8 mouse cellular contexts compared by ENCODE assay signal in the genomic region with DNA sequence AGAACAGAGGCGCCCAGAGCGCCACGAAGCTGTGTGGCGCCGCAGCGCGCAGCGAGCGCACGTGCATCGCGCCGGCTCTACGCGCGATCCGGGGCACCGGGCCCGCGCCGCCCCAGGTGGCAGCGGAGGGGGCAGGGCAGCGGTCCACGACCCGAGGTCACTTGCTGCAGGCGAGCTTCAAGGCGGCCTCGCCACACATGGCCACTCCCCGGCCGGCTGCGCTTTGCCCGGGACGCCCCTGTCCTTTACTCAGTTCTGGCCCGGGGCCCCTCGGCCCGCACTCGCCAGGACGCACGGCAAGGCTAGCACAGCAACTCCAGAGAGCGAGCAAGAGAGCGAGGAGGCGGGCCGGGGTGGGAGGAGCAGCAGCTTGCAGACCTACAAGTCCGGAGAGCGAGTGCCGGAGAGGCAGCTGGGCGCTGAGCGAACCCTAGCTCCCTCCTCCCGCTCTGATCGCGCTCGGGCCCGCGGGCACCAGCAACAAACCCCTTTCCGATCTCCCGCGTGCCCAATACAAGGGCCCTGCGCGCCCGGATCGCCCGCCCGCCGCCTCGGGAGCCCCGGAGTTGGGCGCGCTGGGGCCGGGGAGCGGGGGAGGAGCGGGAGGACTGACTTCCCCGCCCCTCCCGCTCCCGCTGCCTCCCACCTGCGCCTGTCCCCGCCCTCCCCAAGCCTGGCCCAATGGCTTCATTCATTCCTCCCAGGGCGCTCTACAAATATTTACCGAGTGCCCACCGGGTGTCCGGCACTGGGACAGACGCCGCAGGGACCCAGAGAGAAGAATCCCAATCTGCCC. TPM values are rescaled to one million over a fixed set of nuclear protein-coding genes. Genes with fewer than 3 reads are reported as not detected.
DNase-seq lines count a peak whose midpoint lies in the region; ATAC-seq lines count a peak whose summit lies in the region.

Gene Bmp7, minus strand, starts transcription at position 319 of the 796 bp plus-strand sequence.

- peak within 1 kb of the TSS; percentile 48 for H3K4me3 ChIP-seq in forebrain, embryonic 11.5 days (ENCODE audit: low read depth, low read length)

- peak within 1 kb of the TSS; percentile 50 for H3K27ac ChIP-seq in forebrain, embryonic 11.5 days (ENCODE audit: low read depth, low read length)

- peak within 1 kb of the TSS; percentile 95 for H3K4me2 ChIP-seq in forebrain, embryonic 11.5 days (ENCODE audit: low read depth, low read length, severe bottlenecking)

- H3K36me3 ChIP-seq in forebrain, embryonic 11.5 days (ENCODE audit: control insufficient read depth, insufficient read depth, low read length) = no peaks in the 10 kb centered on the region

- ATAC-seq in forebrain, embryonic 11.5 days (replicated peaks; ENCODE audit: low FRiP score) = peak; percentile 74
- ATAC-seq in hematopoietic stem cell, adult 5-6 weeks (replicated peaks in 1 of 2; ENCODE audit: insufficient read depth in 1 of 2, low FRiP score in 2 of 2, low TSS enrichment in 1 of 2, low read depth in 1 of 2, poor library complexity in 2 of 2, severe bottlenecking in 2 of 2) = peak; percentile 14 to 42; a peak in 2 of 4 replicates
- ATAC-seq in monocyte, adult 5-6 weeks (replicated peaks; ENCODE audit: insufficient number of reproducible peaks, low FRiP score, low TSS enrichment, poor library complexity, severe bottlenecking) = no peak

- H3K4me1 ChIP-seq in forebrain, embryonic 11.5 days (replicated peaks; ENCODE audit: control insufficient read depth, insufficient read depth, low read length) = peaks cover 22% of the 10 kb centered on the region

- peaks cover 70% of the 10 kb centered on the region for H3K27me3 ChIP-seq in forebrain, embryonic 11.5 days (ENCODE audit: control insufficient read depth, insufficient read depth, low read length)

- peak within 1 kb of the TSS; percentile 56 for H3K9ac ChIP-seq in forebrain, embryonic 11.5 days (ENCODE audit: low read length)

- WGBS in forebrain, embryonic 11.5 days = under 1% methylated on average over 70 of the region's 82 CpGs

- DNase-seq in CD4-positive, CD25-positive, alpha-beta regulatory T cell, adult 2 months (ENCODE audit: low read depth, low spot score) = peak; percentile 86
- DNase-seq in WW6 (ENCODE audit: low read depth, low spot score) = peak; percentile 59
- DNase-seq in forebrain, embryonic 11.5 days (ENCODE audit: low spot score) = peak; percentile 91
- peak; percentile 32 to 37 for DNase-seq in layer of hippocampus, postnatal 14 days (ENCODE audit: low spot score in 2 of 2)
- peak; percentile 70 for DNase-seq in lung, postnatal 10 days
- peak; percentile 53 for DNase-seq in right cerebral cortex, adult 18-20 months

- H3K9me3 ChIP-seq in forebrain, embryonic 11.5 days (ENCODE audit: control insufficient read depth, low read length) = no peaks in the 10 kb centered on the region

RNA-seq across cellular contexts. Expression of gene Bmp7, which starts in this region (rescaled TPM):
- polyA plus RNA-seq in forebrain, embryonic 11.5 days (2014; fragmentation: Nextera tagmentation; extraction: Ambion mirVana) = 18.8 and 20.7 TPM in 2 replicates
- 1.9 TPM in 1 of 2 replicates, not detected in the other for total RNA-seq in hematopoietic stem cell, adult 5-6 weeks (2017)
- total RNA-seq in layer of hippocampus, postnatal 14 days (2021) = 1 to 10 TPM; 6.1 to 7.1 TPM
- total RNA-seq in monocyte, adult 5-6 weeks (2017) = 0.19 to 0.38 TPM in 2 of 3 replicates, not detected in the other

Comparison
In these comparisons a context has a peak if more than half of its experiments do, and no peak if none do; other contexts are left out.
1. DNase-seq: peak in every context shown above with its lines; median percentile 91 in forebrain, embryonic 11.5 days; 86 in CD4-positive, CD25-positive, alpha-beta regulatory T cell, adult 2 months; 70 in lung, postnatal 10 days; 59 in WW6; 53 in right cerebral cortex, adult 18-20 months; 34 in layer of hippocampus, postnatal 14 days.